Mouse (Mus musculus): Measurements from ENCODE around the gene Srsf3. TPM values are rescaled to one million over a fixed set of nuclear protein-coding genes. Genes with fewer than 3 reads are reported as not detected.

The Srsf3 gene
- polyA plus RNA-seq, 1 experiment from 2014 or later: 716 TPM

DNA sequence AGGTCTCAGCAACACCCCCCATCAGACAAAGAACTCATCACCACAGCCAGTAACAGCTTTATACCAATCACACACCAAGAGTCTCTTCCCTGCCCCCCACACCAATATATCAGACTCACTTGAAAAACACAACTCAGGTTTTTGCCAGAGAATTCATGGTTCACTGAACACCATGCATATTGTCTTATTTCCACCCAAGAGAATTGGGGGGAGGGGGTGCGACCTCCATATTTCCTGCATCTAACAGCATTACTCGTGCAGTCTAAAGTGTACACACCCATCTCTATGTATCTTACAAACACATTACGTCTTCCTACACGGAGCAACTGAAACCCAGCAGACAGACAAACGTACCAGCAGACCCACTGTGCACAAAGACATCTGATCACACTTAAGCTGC, 39.4 kb downstream of the Srsf3 start:
- no peak for TF ChIP-seq CTCF (IDR thresholded peaks at IDR 0.05; ENCODE audit: low read depth)
- 59% methylated on average over 5 of the region's 5 CpGs for WGBS
- H3K27me3 ChIP-seq (ENCODE audit: insufficient read depth, low read length): no peaks in the 10 kb centered on the region
- H3K9ac ChIP-seq: no peak overlapping the region
- H3K4me3 ChIP-seq (ENCODE audit: low read depth, low read length): no peak overlapping the region
- no peaks in the 10 kb centered on the region for H3K36me3 ChIP-seq (ENCODE audit: insufficient read depth)
- H3K9me3 ChIP-seq (ENCODE audit: low read depth, low read length): no peaks in the 10 kb centered on the region
- ATAC-seq (ENCODE audit: insufficient read depth) (no peak), DNase-seq (no peak)
- H3K4me1 ChIP-seq (ENCODE audit: insufficient read depth): no peaks in the 10 kb centered on the region
- H3K27ac ChIP-seq (ENCODE audit: low read depth): no peak overlapping the region
- no peak overlapping the region for H3K4me2 ChIP-seq

GRCm38 (mm10) chr17:29072701-29073307, 40.4 kb downstream of the Srsf3 start:
- TF ChIP-seq CTCF (IDR thresholded peaks at IDR 0.05; ENCODE audit: low read depth): no peak
- no peak overlapping the region for H3K9ac ChIP-seq
- H3K27me3 ChIP-seq (ENCODE audit: insufficient read depth, low read length): no peaks in the 10 kb centered on the region
- DNase-seq: no peak
- no peaks in the 10 kb centered on the region for H3K36me3 ChIP-seq (ENCODE audit: insufficient read depth)
- WGBS: 17% methylated on average over 11 of the region's 11 CpGs
- no peak overlapping the region for H3K4me3 ChIP-seq (ENCODE audit: low read depth, low read length)
- no peak overlapping the region for H3K27ac ChIP-seq (ENCODE audit: low read depth)
- no peaks in the 10 kb centered on the region for H3K9me3 ChIP-seq (ENCODE audit: low read depth, low read length)
- ATAC-seq (ENCODE audit: insufficient read depth): no peak
- no peaks in the 10 kb centered on the region for H3K4me1 ChIP-seq (ENCODE audit: insufficient read depth)
- H3K4me2 ChIP-seq: no peak overlapping the region

DNA sequence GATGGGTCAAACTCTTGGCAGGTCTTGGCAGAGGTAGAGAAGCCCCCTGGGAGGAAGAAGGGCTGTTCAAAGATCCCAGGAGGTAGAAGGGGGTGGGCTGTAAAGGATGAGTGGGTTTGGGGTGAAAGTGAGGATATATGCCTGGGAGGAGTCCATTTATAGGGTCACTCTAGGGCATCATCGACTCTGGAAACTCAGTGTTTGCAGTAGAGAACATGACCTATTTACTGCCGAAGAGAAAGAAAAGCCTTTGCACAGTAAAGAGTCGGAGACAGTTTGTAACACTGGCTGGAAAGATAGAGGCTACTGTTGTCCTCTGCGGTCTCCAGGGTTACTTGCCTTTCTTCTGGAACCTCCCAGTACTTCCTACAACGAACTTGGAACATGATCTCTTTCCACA, 40.9 kb downstream of the Srsf3 start:
- H3K4me1 ChIP-seq (ENCODE audit: insufficient read depth): 0 out of 2 replicates have a peak, but pooled peaks cover 3% of the 10 kb centered on the region
- no peak overlapping the region for H3K9ac ChIP-seq
- no peak overlapping the region for H3K4me2 ChIP-seq
- H3K27me3 ChIP-seq (ENCODE audit: insufficient read depth, low read length): no peaks in the 10 kb centered on the region
- no peak for ATAC-seq (ENCODE audit: insufficient read depth)
- no peak for TF ChIP-seq CTCF (IDR thresholded peaks at IDR 0.05; ENCODE audit: low read depth)
- no peak for DNase-seq
- no peak overlapping the region for H3K27ac ChIP-seq (ENCODE audit: low read depth)
- WGBS: 53% methylated on average over 5 of the region's 5 CpGs
- H3K9me3 ChIP-seq (ENCODE audit: low read depth, low read length): no peaks in the 10 kb centered on the region
- H3K36me3 ChIP-seq (ENCODE audit: insufficient read depth): no peaks in the 10 kb centered on the region
- no peak overlapping the region for H3K4me3 ChIP-seq (ENCODE audit: low read depth, low read length)

DNA sequence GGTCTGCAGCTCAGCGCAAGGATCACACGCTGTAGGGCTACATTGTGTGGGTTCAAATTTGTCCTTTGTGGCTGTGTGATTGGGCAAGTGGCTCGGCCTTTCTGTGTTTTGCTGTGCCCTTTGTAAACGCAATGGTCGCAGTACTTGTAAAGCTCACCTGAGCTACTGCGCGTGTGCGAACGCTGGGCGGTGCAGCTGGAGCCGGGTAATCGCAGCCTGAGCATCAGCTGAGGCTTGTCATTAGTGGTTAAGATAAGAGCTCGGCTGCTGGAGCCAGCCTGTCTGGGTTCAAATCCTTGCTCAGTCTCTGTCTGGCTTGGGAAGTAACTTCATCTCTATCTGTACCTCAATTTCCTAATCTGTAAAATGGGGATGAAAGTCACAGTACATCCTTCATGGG, 41.7 kb downstream of the Srsf3 start:
- Histone ChIP-seq H3K36me3 (ENCODE audit: insufficient read depth) (no peaks in the 10 kb centered on the region), H3K4me3 (ENCODE audit: low read depth, low read length) (no peak overlapping the region), H3K9me3 (ENCODE audit: low read depth, low read length) (no peaks in the 10 kb centered on the region), H3K9ac (no peak overlapping the region), H3K4me2 (no peak overlapping the region), H3K27me3 (ENCODE audit: insufficient read depth, low read length) (no peaks in the 10 kb centered on the region), H3K4me1 (ENCODE audit: insufficient read depth) (peaks cover 9% of the 10 kb centered on the region), H3K27ac (ENCODE audit: low read depth) (no peak overlapping the region)
- DNase-seq (no peak), ATAC-seq (ENCODE audit: insufficient read depth) (no peak)
- no peak for TF ChIP-seq CTCF (IDR thresholded peaks at IDR 0.05; ENCODE audit: low read depth)
- WGBS: 63% methylated on average over 13 of the region's 13 CpGs

DNA sequence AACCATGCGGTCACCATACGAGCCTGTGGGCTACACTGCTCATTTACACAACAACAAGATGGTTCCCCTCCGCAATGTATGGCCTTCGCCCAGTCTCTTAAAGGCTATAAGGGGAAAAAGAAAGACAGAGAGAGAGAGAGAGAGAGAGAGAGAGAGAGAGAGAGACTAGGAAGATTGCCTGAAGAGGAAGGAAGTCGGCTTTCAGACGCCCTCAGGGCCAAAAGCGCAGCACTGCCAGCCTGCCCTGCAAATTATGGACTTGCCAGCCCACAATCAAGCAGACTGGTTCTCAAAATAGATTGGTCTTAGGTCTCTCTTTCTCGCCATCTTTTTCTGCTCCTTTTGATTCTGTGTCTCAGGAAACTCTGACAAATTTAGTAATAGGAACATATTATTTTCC, 43.8 kb downstream of the Srsf3 start:
- no peak overlapping the region for H3K4me3 ChIP-seq (ENCODE audit: low read depth, low read length)
- peaks cover 9% of the 10 kb centered on the region for H3K4me1 ChIP-seq (ENCODE audit: insufficient read depth)
- H3K4me2 ChIP-seq: no peak overlapping the region
- peaks cover 6% of the 10 kb centered on the region for H3K27me3 ChIP-seq (ENCODE audit: insufficient read depth, low read length)
- H3K9me3 ChIP-seq (ENCODE audit: low read depth, low read length): no peaks in the 10 kb centered on the region
- no peaks in the 10 kb centered on the region for H3K36me3 ChIP-seq (ENCODE audit: insufficient read depth)
- ATAC-seq (ENCODE audit: insufficient read depth) (no peak), DNase-seq (no peak)
- no peak for TF ChIP-seq CTCF (IDR thresholded peaks at IDR 0.05; ENCODE audit: low read depth)
- H3K27ac ChIP-seq (ENCODE audit: low read depth): no peak overlapping the region
- H3K9ac ChIP-seq: no peak overlapping the region
- 86% methylated on average over 8 of the region's 8 CpGs for WGBS

DNA sequence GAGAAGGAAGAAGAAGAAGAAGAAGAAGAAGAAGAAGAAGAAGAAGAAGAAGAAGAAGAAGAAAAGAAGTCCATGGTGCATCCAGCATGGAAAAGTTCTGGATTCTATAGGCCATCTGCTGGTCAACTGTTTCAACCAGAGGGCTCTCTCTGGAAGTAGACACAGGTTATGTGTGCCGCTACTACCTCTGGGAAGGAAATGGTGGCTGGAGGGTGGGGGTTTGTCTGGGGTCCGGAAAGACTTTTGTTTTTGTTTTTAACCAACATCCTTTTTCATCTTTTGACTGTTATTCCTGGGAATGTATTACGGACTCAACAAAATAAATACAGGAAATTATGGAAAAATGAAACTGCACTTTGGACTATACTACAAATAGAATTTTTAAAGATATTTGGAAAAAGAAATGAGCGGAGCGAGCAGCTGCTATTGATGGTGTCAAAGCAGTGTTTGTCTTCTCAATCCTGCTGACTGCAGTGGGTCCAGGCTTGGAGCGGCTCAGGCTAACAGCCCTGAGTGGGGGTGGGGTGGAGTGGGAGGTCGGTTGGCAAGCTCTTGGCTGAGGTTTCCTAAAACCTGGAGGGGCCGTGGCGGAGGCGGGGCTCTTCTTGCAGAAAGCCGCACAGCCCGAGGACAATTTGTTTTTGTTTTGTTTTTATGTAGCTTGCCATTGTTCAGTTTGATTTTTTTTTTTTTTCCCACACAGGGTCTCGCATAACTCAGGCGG, 45.5 kb downstream of the Srsf3 start:
- 9% methylated on average over 14 of the region's 14 CpGs for WGBS
- Histone ChIP-seq H3K36me3 (ENCODE audit: insufficient read depth) (no peaks in the 10 kb centered on the region), H3K9ac (peak overlapping the region; percentile 34), H3K4me1 (ENCODE audit: insufficient read depth) (peaks cover 9% of the 10 kb centered on the region), H3K27ac (ENCODE audit: low read depth) (no peak overlapping the region; the same call in 1 of the 2 replicates), H3K9me3 (ENCODE audit: low read depth, low read length) (no peaks in the 10 kb centered on the region), H3K27me3 (ENCODE audit: insufficient read depth, low read length) (peaks cover 11% of the 10 kb centered on the region), H3K4me3 (ENCODE audit: low read depth, low read length) (peak overlapping the region; percentile 26), H3K4me2 (peak overlapping the region; percentile 66)
- DNase-seq: peak; percentile 73
- ATAC-seq (ENCODE audit: insufficient read depth): peak; percentile 50; the same call in 1 of the 2 replicates
- no peak; the same call in 1 of the 2 replicates for TF ChIP-seq CTCF (IDR thresholded peaks at IDR 0.05; ENCODE audit: low read depth)
